Mouse (Mus musculus) adrenal gland, adult 18-20 months (tissue): Measurements from ENCODE around the gene Krt28. TPM values are rescaled to one million over a fixed set of nuclear protein-coding genes. Genes with fewer than 3 reads are reported as not detected.

ENCODE experiments used
- DNase-seq, 2 experiments: peaks; one replicate each; pipeline ENCODE4 v3.0.0; 2021 to 2022; ENCODE audit warnings: low spot score in 2 of 2
- long read RNA-seq, 2 experiments: library from polyadenylated mRNA; stranded (forward); transcript quantifications; one replicate each; pipeline ENCODE4 v2.0.0; 2021
- total RNA-seq, 2 experiments: library from RNA; stranded (reverse); gene quantifications; 1 replicate in 1 of 2; 2 replicates in 1 of 2; pipeline ENCODE4 v1.2.3; 2021

The Krt28 gene
- not detected for total RNA-seq
- long read RNA-seq, experiment 1: 0 reads
- long read RNA-seq, experiment 2: 0 reads

GRCm38 (mm10) chr11:99374803-99375202 lies at the start of gene Krt28:
Gene Krt28, minus strand, starts transcription at chr11:99374903.
- DNase-seq: no peak

GRCm38 (mm10) chr11:99422159-99422558 lies 47.5 kb upstream of the Krt28 start, which contains the start of gene Krt12:
Gene Krt12, minus strand, starts transcription at chr11:99422259.
- no peak for DNase-seq

- no peak for DNase-seq
These were observed 45.9 kb upstream of the Krt28 start for GRCm38 (mm10) chr11:99420586-99420985.

GRCm38 (mm10) chr11:99417819-99418218 lies 43.1 kb upstream of the Krt28 start:
- DNase-seq: no peak

- no peak for DNase-seq
These were observed 42.2 kb upstream of the Krt28 start for GRCm38 (mm10) chr11:99416902-99417301.

GRCm38 (mm10) chr11:99414463-99415147 lies 39.9 kb upstream of the Krt28 start:
- no peak for DNase-seq

GRCm38 (mm10) chr11:99413247-99413646 lies 38.5 kb upstream of the Krt28 start:
- DNase-seq: peak in 1 of 2 experiments; percentile 22

GRCm38 (mm10) chr11:99406186-99406585 lies 31.5 kb upstream of the Krt28 start:
- DNase-seq: no peak

GRCm38 (mm10) chr11:99399956-99400549 lies 25.4 kb upstream of the Krt28 start:
- no peak for DNase-seq

- no peak for DNase-seq
These were observed 24.1 kb upstream of the Krt28 start for GRCm38 (mm10) chr11:99398832-99399231.

- no peak for DNase-seq
These were observed 23.4 kb upstream of the Krt28 start for GRCm38 (mm10) chr11:99398084-99398483.

- no peak for DNase-seq
These were observed 22.0 kb upstream of the Krt28 start for GRCm38 (mm10) chr11:99396661-99397060.

GRCm38 (mm10) chr11:99396034-99396433 lies 21.3 kb upstream of the Krt28 start:
- DNase-seq: no peak

GRCm38 (mm10) chr11:99392492-99392891 lies 17.8 kb upstream of the Krt28 start:
- DNase-seq: no peak

GRCm38 (mm10) chr11:99391375-99391774 lies 16.7 kb upstream of the Krt28 start:
- no peak for DNase-seq

GRCm38 (mm10) chr11:99390866-99391265 lies 16.2 kb upstream of the Krt28 start:
- DNase-seq: no peak

- DNase-seq: no peak
These were observed 14.6 kb upstream of the Krt28 start, which contains the start of gene Krt10 for GRCm38 (mm10) chr11:99389264-99389663. Gene Krt10, minus strand, starts transcription at chr11:99389364.

GRCm38 (mm10) chr11:99388661-99389060 lies 14.0 kb upstream of the Krt28 start:
- DNase-seq: no peak

- DNase-seq: peak; percentile 87
These were observed 11.4 kb upstream of the Krt28 start for GRCm38 (mm10) chr11:99385813-99386721.

GRCm38 (mm10) chr11:99379568-99379967 lies 4.9 kb upstream of the Krt28 start:
- DNase-seq: peak; percentile 74 to 78

- no peak for DNase-seq
These were observed 4.8 kb downstream of the Krt28 start for GRCm38 (mm10) chr11:99369853-99370451.
